Mouse (Mus musculus) thymus, postnatal 0 days (tissue): Measurements from ENCODE around the gene Znrf4. TPM values are rescaled to one million over a fixed set of nuclear protein-coding genes. Genes with fewer than 3 reads are reported as not detected.
A peak's percentile ranks its signal among the peaks of the same experiment; 100 is the strongest.

Experiments
- DNase-seq: peaks from one replicate; pipeline ENCODE4 v3.0.0-alpha.2; 2015; ENCODE audit warnings: low spot score
- polyA plus RNA-seq: library from polyadenylated mRNA; unstranded; fragments of >200 nt; fragmentation: Nextera tagmentation; extraction: Ambion mirVana; gene quantifications from 2 replicates; pipeline ENCODE4 v1.2.1, GENCODE M21; 2015

Znrf4 gene
- polyA plus RNA-seq, 1 experiment from 2014 or later: not detected

- no peak for DNase-seq
These were observed 21.6 kb downstream of the Znrf4 start for GRCm38 (mm10) chr17:56490438-56491152.

DNA sequence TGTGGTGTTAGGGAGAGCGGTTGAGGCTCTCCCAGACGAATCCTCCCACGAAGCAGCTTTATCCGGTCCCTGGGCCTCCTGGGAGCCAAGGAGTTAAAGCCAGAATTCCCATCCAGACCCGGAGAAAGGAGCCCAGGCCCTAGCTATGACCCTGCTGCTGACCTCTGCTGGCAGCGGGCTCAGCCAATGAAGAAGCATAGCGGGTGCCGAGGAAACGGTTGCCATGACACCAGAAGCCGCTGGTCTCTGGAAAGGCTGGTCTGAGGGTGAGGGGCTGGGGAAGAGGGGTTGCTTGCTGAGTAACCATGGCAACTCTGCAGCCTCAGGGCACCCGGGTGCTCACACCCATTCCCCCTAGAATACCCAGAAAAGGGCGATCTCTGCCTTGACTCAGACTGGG lies 24.2 kb downstream of the Znrf4 start:
- no peak for DNase-seq

DNA sequence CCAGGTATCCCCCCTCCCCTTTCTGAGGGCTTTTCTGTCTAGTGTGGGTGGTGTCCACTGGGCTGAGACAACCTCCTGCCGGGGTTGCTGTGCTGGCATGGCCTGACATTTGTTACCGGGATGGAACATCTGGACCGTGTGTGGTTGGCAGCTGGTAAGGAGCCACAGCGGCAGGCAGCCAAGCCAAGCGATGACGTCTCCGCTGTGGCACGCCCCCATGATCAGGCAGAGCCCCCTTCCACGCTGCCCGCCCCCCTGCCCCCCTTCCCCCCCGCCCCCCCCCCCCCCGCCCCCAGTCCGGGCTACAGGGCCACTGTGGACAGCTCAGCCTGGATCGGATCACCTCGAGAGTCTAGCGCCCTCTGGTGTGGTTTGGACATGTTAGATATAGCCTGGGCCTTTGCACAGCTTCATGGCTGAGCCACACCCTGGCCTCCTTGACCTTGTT lies 24.8 kb downstream of the Znrf4 start:
- peak; percentile 67 for DNase-seq

DNA sequence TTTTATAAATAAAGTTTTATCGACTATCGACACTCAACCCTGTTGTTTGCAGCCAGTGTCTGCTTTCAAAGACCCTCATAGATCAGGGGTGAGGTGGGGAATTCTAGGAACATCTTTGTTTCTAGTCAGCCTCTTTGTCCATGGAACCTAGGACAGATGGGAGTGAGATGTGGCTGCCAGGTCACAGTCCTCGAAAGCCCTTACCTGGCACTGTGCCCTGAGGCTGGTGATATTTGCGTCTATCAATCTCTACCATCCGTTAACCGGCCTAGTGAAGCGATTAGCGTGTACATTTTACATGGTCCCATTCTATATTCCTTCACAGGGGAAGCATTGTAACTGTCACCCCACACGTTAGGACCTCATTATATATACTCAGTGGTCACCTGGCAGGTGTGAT lies 26.3 kb downstream of the Znrf4 start:
- DNase-seq: no peak

DNA sequence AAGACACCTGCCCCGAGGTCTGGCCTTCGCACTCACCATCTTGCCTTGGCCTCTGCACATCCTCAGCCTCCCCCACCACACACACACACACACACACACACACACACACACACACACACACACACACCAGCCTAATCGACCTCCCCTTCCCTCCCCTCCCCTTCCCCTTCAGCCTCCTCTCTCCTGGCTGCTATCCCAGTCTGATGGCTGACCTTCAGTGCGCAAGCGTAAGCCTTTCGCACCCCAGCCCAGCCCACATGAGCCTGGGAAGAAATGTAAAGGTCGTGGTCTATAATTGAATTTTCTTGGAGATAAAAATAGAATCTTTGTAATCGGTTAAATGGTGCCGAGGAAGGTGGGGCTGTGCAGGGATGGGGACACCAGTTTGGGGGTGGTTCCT lies 27.1 kb downstream of the Znrf4 start:
- no peak for DNase-seq

GRCm38 (mm10) chr17:56482671-56483070 lies 29.6 kb downstream of the Znrf4 start:
- no peak for DNase-seq

DNA sequence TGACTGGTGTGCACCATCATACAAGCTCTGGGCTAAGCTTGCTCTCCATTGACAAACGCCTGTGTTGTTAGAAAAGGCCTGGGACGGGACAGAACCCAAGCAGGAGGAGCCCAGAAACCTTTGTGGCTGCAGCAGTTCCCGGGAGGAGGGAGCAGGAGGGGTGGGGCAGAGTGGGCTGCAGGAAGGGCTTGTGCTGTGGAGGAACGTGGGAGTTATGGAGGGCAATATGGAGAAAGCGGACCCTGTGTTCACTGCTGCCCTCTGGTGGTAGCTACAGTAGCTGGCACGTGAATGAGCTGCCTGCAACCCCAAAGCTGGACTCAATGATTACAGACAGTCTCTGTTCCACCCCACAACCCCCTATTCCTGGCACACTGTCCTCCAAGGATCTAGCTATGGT lies 32.9 kb downstream of the Znrf4 start:
- peak; percentile 78 for DNase-seq

DNA sequence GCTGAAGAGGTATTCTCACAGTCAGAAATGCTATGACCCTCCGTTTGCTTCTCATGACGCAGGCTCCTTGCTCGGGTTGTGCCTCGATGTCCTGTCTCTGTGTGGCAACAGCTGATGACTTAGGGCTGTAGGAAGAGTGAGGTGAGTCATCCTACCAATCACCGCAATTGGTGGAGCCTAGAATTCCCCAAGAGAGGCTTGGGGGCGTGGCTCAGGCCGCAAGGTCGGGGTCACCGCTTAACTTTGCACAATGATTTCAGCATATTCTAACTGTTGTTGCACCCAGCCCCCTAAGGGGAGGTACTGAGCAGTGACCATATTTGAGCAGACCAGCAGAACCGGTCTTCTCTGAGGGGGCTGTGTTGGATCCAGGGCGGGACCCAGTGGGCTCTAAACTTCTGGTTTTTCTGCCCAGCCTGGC lies 34.0 kb downstream of the Znrf4 start:
- no peak for DNase-seq

DNA sequence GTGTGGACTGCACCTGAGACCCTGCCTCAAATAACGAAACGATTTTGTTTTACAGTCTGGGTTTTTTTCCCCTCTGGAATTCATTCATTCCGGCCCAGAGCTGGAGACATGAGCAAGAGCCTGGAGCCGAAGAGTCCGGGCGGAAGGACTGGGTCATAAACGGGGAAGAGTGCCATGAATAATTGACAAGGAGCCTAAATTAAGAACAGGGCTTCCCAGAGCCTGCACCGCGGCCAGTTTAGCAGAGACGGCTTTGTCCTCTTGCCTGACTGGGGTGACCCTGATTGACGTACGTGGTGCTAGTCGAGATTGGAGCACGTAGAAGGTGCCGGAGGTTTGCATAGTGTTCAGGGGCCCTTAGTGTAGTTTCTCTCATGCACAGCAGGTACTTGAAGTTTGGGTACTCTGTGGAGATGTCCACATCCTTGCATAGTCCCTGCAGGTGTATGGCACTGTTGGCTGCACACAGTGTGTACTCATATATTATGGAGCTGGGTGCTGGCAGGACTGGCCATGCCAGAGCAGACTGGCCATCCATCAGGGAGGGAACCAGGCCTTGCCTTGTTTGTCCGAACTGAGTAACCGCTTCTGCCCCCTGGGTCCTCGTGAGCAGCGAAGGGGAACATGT lies 34.9 kb downstream of the Znrf4 start:
- no peak for DNase-seq

DNA sequence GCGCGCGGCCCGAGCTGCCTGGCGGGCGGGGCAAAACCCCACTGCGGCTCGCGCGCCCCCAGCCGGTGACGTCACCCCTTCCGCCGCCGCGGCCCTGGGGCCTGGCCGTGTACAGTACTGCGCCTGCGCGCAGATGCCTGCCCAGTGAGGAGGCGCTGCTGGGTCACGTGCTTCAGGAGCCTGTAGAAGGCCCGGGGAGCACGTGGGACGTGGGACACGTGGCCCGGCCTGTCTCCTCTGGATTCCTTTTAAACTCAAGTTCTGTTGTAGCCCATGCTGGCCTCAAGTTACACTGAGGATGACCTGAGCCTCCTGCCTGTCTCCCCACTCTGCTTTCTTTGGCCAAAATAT lies 35.9 kb downstream of the Znrf4 start, which contains the start of gene Ptprs:
Gene Ptprs (minus strand): TSS at position 82 of the 351 bp plus-strand sequence.
- DNase-seq: peak; percentile 94

GRCm38 (mm10) chr17:56475584-56476401 lies 36.4 kb downstream of the Znrf4 start:
- peak; percentile 61 for DNase-seq

- DNase-seq: peak; percentile 28
These were observed 37.2 kb downstream of the Znrf4 start for GRCm38 (mm10) chr17:56474831-56475581.

- no peak for DNase-seq
These were observed 37.9 kb downstream of the Znrf4 start for GRCm38 (mm10) chr17:56474311-56474830.

DNA sequence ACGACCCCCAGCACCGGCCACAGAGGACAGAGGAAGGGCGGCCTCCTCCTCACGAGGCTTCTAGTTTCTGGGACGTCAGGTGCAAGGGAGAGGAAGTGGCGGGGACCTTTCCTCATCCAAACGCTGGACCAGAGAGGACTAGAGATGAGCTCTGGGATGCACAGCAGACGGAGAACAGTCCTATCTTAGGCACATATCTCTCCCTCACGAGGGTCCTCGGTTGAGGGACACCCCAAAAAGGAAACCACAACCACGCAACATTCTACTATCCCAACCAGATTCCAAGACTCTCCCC lies 38.7 kb downstream of the Znrf4 start:
- DNase-seq: no peak

DNA sequence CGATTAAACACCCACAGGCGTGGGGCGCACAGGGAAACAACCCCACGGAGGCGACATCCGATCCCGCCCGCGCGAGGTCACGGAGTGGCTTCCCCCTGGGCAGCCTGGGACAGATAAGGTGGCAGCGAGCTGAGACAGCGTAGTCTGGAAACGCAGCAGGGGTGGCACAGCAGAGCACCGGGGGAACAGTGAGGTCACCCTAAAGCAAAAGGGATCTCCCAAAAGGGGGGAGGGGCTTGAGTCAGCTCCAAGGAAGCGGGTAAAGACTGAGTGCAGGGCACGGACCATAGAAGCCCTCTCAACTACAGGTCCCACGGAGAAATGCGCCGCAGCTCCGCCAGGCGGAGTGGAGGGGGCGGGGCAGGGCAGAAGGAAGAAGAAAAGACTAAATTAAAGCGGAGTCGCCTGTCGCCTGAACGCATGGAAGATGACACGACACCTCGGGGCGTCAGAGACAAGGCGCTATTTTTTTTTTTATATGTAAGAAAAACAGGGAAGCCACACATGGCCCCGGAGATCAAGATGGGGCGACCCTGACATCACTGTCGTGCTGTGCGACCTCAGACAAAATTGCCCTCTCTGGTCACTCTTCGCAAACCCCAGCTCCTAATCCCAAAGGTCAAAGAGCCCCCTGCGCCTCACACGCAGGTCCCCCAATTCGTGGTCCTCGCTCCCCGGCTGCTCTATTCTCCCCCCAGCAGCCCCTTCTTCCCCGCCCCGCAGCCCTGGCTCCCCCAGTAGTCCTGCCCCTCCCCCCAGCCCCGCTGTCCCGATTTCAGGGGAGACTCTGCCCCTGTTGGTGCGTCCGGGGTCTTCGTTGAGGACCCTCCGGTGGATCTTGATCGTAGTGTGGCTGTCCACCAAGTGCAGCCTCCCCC lies 39.3 kb downstream of the Znrf4 start:
- DNase-seq: peak; percentile 76

DNA sequence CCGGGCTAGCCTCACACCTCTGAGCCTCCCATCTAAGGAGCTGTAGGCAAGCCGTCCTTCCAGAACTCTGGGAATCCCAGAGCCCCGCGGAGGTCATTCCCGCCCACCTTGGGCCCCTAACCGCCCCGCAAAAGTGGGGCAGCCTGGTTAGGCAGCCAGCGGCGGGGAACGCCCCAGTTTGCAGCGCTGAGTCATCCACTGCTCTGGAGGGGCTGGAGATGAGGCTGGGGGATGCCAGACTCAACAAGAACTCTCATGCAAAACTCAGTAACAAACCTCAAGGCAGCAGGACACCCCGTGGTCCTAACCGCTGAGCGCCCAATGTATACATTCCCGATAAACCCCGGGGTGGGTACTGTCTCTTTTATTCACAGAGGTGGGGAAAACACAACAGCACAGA lies 40.1 kb downstream of the Znrf4 start:
- no peak for DNase-seq

DNA sequence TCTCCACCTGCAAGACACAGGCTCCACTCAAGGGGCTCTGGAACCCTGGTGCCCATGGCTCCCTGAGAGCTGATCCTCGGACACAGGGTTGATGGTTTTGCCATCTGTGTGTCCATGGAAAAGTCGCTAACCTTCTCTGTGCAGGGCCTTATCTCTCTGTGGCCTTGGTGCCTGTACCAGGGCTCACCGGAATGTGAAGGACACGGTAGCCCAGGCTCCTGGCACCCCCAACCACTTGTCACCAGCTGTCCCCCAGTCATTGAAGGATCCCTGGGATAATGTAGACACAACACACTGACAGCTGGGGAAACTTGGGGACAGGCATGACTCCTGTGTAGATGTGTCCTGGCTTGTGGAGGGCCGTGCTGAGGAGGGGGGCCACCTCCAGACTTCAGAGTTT lies 41.1 kb downstream of the Znrf4 start:
- no peak for DNase-seq

- no peak for DNase-seq
These were observed 41.7 kb downstream of the Znrf4 start for GRCm38 (mm10) chr17:56470571-56470970.

- no peak for DNase-seq
These were observed 42.2 kb downstream of the Znrf4 start for GRCm38 (mm10) chr17:56470001-56470436.

- DNase-seq: no peak
These were observed 43.0 kb downstream of the Znrf4 start for GRCm38 (mm10) chr17:56469275-56469674.
